Mouse (Mus musculus) R1 (cell line): ENCODE results near the gene Ccdc170.
"Not testable (repeated sequence)": the region's sequence is repeated elsewhere in the genome, so short reads cannot be mapped to it uniquely, and the experiment has no call there.

Source experiments
- DNase-seq: peaks from one replicate; pipeline ENCODE4 v3.0.0-alpha.2; 2018; ENCODE audit warnings: low read depth, low spot score

The Ccdc170 gene

DNA sequence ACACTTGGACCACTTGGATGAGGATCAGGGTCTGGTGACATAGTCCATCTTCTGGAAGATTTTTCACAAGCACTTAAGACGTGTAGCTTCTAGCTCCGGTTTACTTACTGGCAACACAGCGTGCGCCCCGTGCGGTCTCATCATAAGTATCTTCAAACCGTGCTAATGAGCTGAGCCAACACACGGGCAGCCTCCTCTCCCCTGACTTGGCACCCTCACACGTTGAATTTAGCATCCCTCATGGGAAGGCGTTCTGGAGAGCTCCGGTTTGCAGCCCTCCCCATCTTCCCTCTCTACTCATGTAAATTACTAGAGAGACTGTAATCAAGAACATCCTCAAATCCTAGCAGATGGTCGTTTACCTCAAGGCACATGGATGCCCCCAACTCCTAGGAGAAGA, 116.6 kb downstream of the Ccdc170 start:
- DNase-seq: no peak

DNA sequence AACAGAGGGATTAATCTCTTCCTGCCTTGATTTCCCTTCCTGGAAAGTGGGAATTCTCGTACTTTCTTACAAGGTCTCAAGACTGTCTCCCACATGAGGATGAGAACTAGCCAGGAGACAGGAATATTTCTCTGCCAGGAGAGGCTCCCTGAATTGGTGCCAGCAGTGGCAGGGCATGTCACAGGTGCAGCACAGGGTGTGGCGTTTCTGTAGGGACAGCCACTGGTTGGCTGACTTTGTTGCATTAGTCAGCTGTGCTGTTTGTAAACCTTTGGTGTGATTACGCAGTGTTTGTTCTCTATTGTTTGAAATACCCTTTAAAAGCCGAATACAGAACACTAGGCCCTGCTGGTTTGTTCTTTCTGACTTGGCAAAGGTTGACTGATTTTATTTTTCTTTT, 117.3 kb downstream of the Ccdc170 start:
- DNase-seq: no peak

DNA sequence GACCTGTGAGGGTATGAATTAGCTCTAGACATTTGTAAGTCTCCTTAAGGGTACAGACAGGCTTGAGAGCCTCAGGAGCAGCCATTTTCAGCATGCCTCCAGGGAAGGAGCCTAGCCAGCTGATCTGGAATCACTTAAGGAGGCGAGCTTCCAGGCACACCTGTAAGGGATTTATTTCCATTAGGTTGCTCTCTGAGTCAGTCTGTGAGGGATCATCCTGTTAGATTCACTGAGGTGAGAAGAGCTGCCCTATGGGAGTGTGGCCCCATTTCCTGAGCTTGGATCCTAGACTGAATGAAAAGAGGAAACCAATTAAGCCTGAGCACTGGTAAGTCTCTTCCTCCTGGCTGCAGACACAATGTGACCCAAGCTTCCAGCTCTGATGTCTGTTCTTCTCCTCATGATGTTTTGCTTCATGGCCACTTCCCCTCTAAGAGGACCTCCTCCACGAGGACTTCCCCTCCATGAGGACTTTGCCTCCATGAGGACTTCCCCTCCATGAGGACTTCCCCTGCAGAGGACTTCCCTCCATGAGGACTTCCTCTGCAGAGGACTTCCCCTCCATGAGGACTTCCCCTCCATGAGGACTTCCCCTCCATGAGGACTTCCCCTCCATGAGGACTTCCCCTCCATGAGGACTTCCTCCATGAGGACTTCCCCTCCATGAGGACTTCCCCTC, 118.6 kb downstream of the Ccdc170 start:
- DNase-seq: no peak

GRCm38 (mm10) chr10:4601612-4602011, 119.3 kb downstream of the Ccdc170 start:
- not testable (repeated sequence) for DNase-seq

- no peak for DNase-seq
Measured at GRCm38 (mm10) chr10:4602466-4602865, 120.2 kb downstream of the Ccdc170 start.

DNA sequence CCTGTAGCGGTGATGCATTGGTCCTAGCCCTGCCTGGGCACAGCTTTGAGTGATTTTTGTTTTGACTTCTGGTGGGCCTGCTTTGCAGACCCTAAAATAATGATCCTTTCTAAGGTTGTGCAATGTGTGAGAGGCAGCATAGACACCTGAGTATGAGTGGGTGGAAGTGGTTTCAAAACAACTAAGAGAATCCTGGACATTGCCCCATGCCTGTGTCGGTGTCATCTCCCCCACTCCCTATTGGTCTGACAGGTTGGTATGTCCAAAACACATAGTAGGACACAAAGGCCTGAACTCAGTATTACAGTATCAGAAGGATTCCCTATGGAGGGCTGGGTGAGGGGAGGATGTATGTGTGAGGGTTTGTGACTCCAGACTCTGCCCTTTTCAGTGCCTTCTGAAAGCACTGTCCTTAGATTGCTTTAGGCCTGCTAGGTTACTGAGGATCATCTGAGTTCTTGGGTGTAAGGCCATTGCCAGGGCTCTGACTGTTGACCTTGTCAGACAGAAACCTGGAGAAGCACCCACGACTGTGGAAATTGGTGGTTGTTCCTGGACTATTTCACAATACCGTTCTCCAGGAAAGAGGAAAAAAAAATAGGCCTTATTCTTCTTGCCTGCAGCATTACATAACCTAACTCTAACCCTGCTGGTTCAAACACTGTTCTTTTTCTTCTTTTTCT, 122.4 kb downstream of the Ccdc170 start:
- DNase-seq: no peak

DNA sequence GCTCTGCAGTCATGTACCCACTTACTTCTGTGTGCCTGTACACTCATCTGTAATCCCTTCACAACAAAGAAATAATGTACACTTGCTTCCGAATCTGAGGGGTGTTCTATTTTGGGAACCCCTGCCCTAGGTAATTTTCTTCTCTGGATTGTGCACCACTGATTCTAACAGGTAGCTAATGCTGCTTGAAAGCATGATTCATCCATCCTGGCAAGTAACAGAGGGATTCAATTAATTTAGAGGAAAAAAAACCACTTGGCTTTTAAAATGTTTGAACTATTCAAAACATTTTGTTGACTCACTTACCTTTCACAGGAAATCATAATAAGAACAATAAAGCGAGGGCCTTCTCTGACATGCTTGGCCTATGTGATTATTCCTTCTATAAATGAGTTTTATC, 127.9 kb downstream of the Ccdc170 start:
- DNase-seq: no peak

DNA sequence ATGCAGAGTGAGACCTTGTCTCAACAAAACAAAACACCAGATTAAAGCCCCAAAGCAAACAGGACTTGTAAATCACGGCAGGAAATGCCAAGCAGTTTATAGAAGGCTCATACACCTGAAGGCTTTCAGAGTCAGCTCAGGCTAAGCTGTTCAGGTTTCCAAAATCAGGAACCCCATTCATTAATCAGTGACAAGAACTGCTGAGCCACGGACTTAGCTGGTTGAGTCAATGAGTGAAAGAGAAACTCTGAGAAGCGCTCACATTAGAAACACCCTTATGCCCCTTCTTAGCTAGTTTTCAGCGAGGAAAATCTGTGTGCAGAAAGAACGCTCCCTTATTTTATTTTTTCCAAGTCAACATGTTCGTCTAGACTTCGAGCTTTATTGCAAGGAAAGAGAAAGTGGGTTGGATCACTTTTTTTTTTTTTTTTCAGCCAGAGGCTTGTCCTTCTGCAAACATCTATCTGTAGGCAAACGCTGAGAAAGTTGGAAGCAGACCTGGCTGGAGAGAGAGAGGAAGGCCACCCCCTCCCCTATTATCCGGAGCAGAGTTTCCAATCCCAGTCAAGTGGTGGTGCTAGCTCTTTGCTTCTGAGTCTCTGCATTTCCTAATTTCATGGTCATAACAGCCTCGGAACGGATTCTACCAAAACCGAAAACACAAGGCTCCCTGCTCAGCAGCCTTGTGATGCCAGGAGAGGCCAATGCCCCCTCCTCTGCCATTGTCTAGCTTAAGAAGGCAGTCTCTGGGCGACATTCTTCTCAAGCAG, 129.3 kb downstream of the Ccdc170 start, which contains the start of gene Esr1:
Gene Esr1 (plus strand): TSS at position 208 of the 770 bp plus-strand sequence.
- no peak for DNase-seq
